Comparison of ENCODE assay signal across 10 mouse cellular contexts in the genomic region with DNA sequence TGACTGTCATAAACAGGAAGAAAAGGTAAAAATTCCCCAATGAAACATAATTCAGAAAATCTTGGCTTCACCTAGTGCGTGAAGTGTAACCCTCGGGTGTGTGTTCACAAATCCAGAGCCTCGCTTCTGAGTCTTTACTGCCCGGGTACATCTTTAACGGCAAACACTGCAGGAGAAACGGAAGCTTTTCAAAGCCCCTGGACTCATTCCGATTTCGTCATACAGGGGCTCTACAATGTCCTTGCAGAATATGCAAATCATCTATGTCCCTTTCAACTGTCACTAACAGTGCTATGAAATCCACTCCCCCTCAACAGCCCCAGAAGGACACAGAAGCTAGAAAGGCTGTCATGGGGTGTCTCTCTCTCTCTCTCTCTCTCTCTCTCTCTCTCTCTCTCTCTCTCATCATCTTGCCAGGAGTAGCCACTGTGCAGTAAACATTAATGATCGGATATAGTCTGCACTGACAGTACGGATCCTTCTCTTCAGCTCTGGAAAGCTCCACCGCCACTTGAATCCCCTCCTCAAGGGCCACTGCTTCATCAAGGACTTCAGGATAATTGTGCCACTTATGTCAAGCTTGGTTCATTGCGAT.
A peak's percentile ranks its signal among the peaks of the same experiment; 100 is the strongest.
DNase-seq lines count a peak whose midpoint lies in the region; ATAC-seq and TF ChIP-seq lines count a peak whose summit lies in the region.
"Had no signal": no experiment of that assay in that cellular context is flagged by ENCODE, and none has a peak within 500 bp of the region (broad histone marks: within the 10 kb centered on the region; RNA-seq: fewer than 3 reads in every experiment).

No protein-coding gene starts in this region.

- 0 out of 2 replicates have a peak overlapping the region, but pooled peaks have one; percentile 20 for H3K4me2 ChIP-seq in lung, embryonic 14.5 days
- peak overlapping the region; percentile 8 for H3K4me2 ChIP-seq in forebrain, postnatal 0 days (ENCODE audit: low read depth)
- peak overlapping the region; percentile 10 for H3K4me2 ChIP-seq in midbrain, embryonic 16.5 days (ENCODE audit: low read length)

- H3K9ac ChIP-seq in lung, embryonic 14.5 days = peak overlapping the region; percentile 34; the same call in 1 of the 2 replicates
- H3K9ac ChIP-seq in forebrain, postnatal 0 days = no peak overlapping the region
- no peak overlapping the region for H3K9ac ChIP-seq in midbrain, embryonic 16.5 days (ENCODE audit: low read depth, low read length)

- DNase-seq in lung, embryonic 14.5 days = peak; percentile 27
- no peak for DNase-seq in lung, postnatal 14 days
- DNase-seq in forebrain, postnatal 0 days = peak; percentile 30
- DNase-seq in thymus, postnatal 25 days = no peak
- DNase-seq: cerebellum, postnatal 36 days; gastrocnemius, adult 2 months; kidney, adult 11 months had no signal

- peak; percentile 21; the same call in 1 of the 2 replicates for ATAC-seq in lung, embryonic 14.5 days (ENCODE audit: insufficient read depth)
- ATAC-seq in common myeloid progenitor, adult 5-6 weeks (replicated peaks; ENCODE audit: low read depth, poor library complexity, severe bottlenecking) = 0 out of 2 replicates have a peak, but pooled peaks have one; percentile 19
- ATAC-seq in forebrain, postnatal 0 days = 0 out of 2 replicates have a peak, but pooled peaks have one; percentile 18
- peak; percentile 57; the same call in 1 of the 2 replicates for ATAC-seq in midbrain, embryonic 16.5 days
- ATAC-seq in inflammation-experienced regulatory T-cells, adult 6 months = no peak

- H3K36me3 ChIP-seq in lung, embryonic 14.5 days (ENCODE audit: insufficient read depth) = no peaks in the 10 kb centered on the region
- H3K36me3 ChIP-seq in forebrain, postnatal 0 days (ENCODE audit: insufficient read depth) = no peaks in the 10 kb centered on the region
- no peaks in the 10 kb centered on the region for H3K36me3 ChIP-seq in midbrain, embryonic 16.5 days (ENCODE audit: control insufficient read depth, insufficient read depth, low read length)

- no peak for TF ChIP-seq CTCF in lung, embryonic 14.5 days (IDR thresholded peaks at IDR 0.05; ENCODE audit: low read depth)
- TF ChIP-seq CTCF in forebrain, postnatal 0 days (IDR thresholded peaks at IDR 0.05; ENCODE audit: low read depth) = no peak

- H3K9me3 ChIP-seq in lung, embryonic 14.5 days (ENCODE audit: low read depth, low read length) = no peaks in the 10 kb centered on the region
- no peaks in the 10 kb centered on the region for H3K9me3 ChIP-seq in forebrain, postnatal 0 days (ENCODE audit: low read length)
- no peaks in the 10 kb centered on the region for H3K9me3 ChIP-seq in midbrain, embryonic 16.5 days (replicated peaks; ENCODE audit: control insufficient read depth, low read length, poor library complexity, severe bottlenecking)

- H3K27me3 ChIP-seq in lung, embryonic 14.5 days (ENCODE audit: insufficient read depth, low read length) = no peaks in the 10 kb centered on the region
- H3K27me3 ChIP-seq in forebrain, postnatal 0 days (ENCODE audit: insufficient read depth, low read length) = no peaks in the 10 kb centered on the region
- H3K27me3 ChIP-seq in midbrain, embryonic 16.5 days (ENCODE audit: control insufficient read depth, insufficient read depth, low read depth, low read length) = no peaks in the 10 kb centered on the region

- WGBS in lung, embryonic 14.5 days = 44% methylated on average over 12 of the region's 12 CpGs
- WGBS in forebrain, postnatal 0 days = 17% methylated on average over 12 of the region's 12 CpGs
- WGBS in midbrain, embryonic 16.5 days = 25% methylated on average over 12 of the region's 12 CpGs

- no peak overlapping the region; the same call in 1 of the 2 replicates for H3K27ac ChIP-seq in lung, embryonic 14.5 days (ENCODE audit: low read depth)
- H3K27ac ChIP-seq in forebrain, postnatal 0 days (ENCODE audit: low read depth, low read length) = no peak overlapping the region
- no peak overlapping the region for H3K27ac ChIP-seq in midbrain, embryonic 16.5 days (ENCODE audit: low read length)
- H3K27ac ChIP-seq: gastrocnemius, adult 2 months had no signal

- peaks cover 5% of the 10 kb centered on the region; the same call in 1 of the 2 replicates for H3K4me1 ChIP-seq in lung, embryonic 14.5 days (ENCODE audit: insufficient read depth)
- H3K4me1 ChIP-seq in forebrain, postnatal 0 days (ENCODE audit: insufficient read depth) = no peaks in the 10 kb centered on the region
- H3K4me1 ChIP-seq in midbrain, embryonic 16.5 days (ENCODE audit: control insufficient read depth, insufficient read depth, low read length) = peaks cover 24% of the 10 kb centered on the region

- no peak overlapping the region for H3K4me3 ChIP-seq in lung, embryonic 14.5 days (ENCODE audit: low read depth, low read length)
- no peak overlapping the region for H3K4me3 ChIP-seq in forebrain, postnatal 0 days (ENCODE audit: low read depth, low read length)
- H3K4me3 ChIP-seq in midbrain, embryonic 16.5 days (ENCODE audit: low read depth, low read length) = no peak overlapping the region
- H3K4me3 ChIP-seq: gastrocnemius, adult 2 months had no signal

Comparison
In these comparisons a context has a peak if more than half of its experiments do, and no peak if none do; other contexts are left out.
1. DNase-seq: peak in lung, embryonic 14.5 days (single experiment) and forebrain, postnatal 0 days (single experiment); none in lung, postnatal 14 days (single experiment) and thymus, postnatal 25 days (single experiment).
2. Peak in every context shown above with its lines, with median percentiles within 50 percentile points of each other: H3K4me2 ChIP-seq.